Mouse (Mus musculus) MEL (cell line): ENCODE measurements around the gene Aes. TPM values are rescaled to one million over a fixed set of nuclear protein-coding genes. Genes with fewer than 3 reads are reported as not detected.
A peak's percentile ranks its signal among the peaks of the same experiment; 100 is the strongest.

Experiments used
- DNase-seq: peaks from one replicate; pipeline ENCODE4 v3.0.0; 2011; ENCODE audit warnings: low read depth, low spot score
- H3K27ac ChIP-seq: 2 replicates; pipeline ENCODE4 v1.5.1; 2012; ENCODE audit warnings: low read depth, mild to moderate bottlenecking, control low read depth, low read length, moderate library complexity; ENCODE audit not compliant: control insufficient read depth
- H3K27me3 ChIP-seq, 2 experiments: fragments of 150-350 bp in 1 of 2; sonication (generic) in 1 of 2; 2 replicates each; pipeline ENCODE4 v1.6.1; 2012; ENCODE audit warnings: low read length in 2 of 2, mild to moderate bottlenecking in 2 of 2, improper control_type of control experiment in 1 of 2, moderate library complexity in 1 of 2; ENCODE audit not compliant: insufficient read depth in 2 of 2, control insufficient read depth in 1 of 2
- H3K36me3 ChIP-seq, 2 experiments: 2 replicates each; pipeline ENCODE4 v1.6.1; 2012 to 2014; ENCODE audit warnings: low read length in 2 of 2, improper control_type of control experiment in 1 of 2, inconsistent platforms in 1 of 2, mild to moderate bottlenecking in 1 of 2; ENCODE audit not compliant: insufficient read depth in 2 of 2, control insufficient read depth in 1 of 2
- H3K4me1 ChIP-seq, 2 experiments: fragments of 150-350 bp in 1 of 2; sonication (generic) in 1 of 2; 2 replicates each; pipeline ENCODE4 v1.6.1; 2012; ENCODE audit warnings: low read length in 2 of 2, improper control_type of control experiment in 1 of 2, mild to moderate bottlenecking in 1 of 2; ENCODE audit not compliant: insufficient read depth in 2 of 2, control insufficient read depth in 1 of 2
- H3K4me3 ChIP-seq, 2 experiments: fragments of 150-350 bp in 1 of 2; sonication (generic) in 1 of 2; 2 replicates each; pipeline ENCODE4 v1.5.1; 2012; ENCODE audit warnings: low read depth in 2 of 2, low read length in 2 of 2, mild to moderate bottlenecking in 2 of 2, moderate library complexity in 2 of 2, control low read depth in 1 of 2, improper control_type of control experiment in 1 of 2; ENCODE audit not compliant: control insufficient read depth in 1 of 2, insufficient read depth in 1 of 2
- H3K79me2 ChIP-seq: 2 replicates; pipeline ENCODE4 v1.6.1; 2012; ENCODE audit warnings: mild to moderate bottlenecking, low read length, moderate library complexity; ENCODE audit not compliant: control insufficient read depth, poor library complexity, insufficient read depth
- H3K9ac ChIP-seq: 2 replicates; pipeline ENCODE4 v1.6.1; 2012; ENCODE audit warnings: low read depth, mild to moderate bottlenecking, control low read depth, low read length, moderate library complexity; ENCODE audit not compliant: control insufficient read depth, poor library complexity, severe bottlenecking
- H3K9me3 ChIP-seq: fragments of 150-350 bp; sonication (generic); replicated peaks from 2 replicates; pipeline ENCODE4 v1.6.1; 2012; ENCODE audit warnings: mild to moderate bottlenecking, low read length, improper control_type of control experiment, moderate library complexity; ENCODE audit not compliant: insufficient read depth
- BHLHE40 ChIP-seq: IDR thresholded peaks from 2 replicates; pipeline ENCODE4 v1.6.1; 2012; ENCODE audit warnings: low read depth, mild to moderate bottlenecking, inconsistent platforms, low read length, improper control_type of control experiment, borderline replicate concordance
- CHD1 ChIP-seq: IDR thresholded peaks from 2 replicates; pipeline ENCODE4 v1.6.1; 2012; ENCODE audit warnings: low read depth, mild to moderate bottlenecking, inconsistent platforms, low read length, improper control_type of control experiment
- CHD2 ChIP-seq: IDR thresholded peaks from 2 replicates; pipeline ENCODE4 v1.6.1; 2011; ENCODE audit warnings: low read length, improper control_type of control experiment
- CTCF ChIP-seq, 3 experiments: IDR thresholded peaks in 2 of 3; conservative IDR thresholded peaks in 1 of 3; 2 replicates each; pipeline ENCODE4 v1.5.1; 2011 to 2012; ENCODE audit warnings: low read length in 3 of 3, low read depth in 2 of 3, mild to moderate bottlenecking in 2 of 3, improper control_type of control experiment in 1 of 3, inconsistent platforms in 1 of 3, mixed read lengths in 1 of 3, moderate library complexity in 1 of 3; ENCODE audit not compliant: control insufficient read depth in 1 of 3, insufficient read depth in 1 of 3, poor library complexity in 1 of 3, severe bottlenecking in 1 of 3
- E2F4 ChIP-seq: IDR thresholded peaks from 2 replicates; pipeline ENCODE4 v1.6.1; 2011; ENCODE audit warnings: low read depth, low read length, improper control_type of control experiment, borderline replicate concordance
- ELF1 ChIP-seq: IDR thresholded peaks from 2 replicates; pipeline ENCODE4 v1.6.1; 2014; ENCODE audit warnings: low read depth, mild to moderate bottlenecking, inconsistent platforms, low read length, improper control_type of control experiment, moderate library complexity
- EP300 ChIP-seq, 2 experiments: IDR thresholded peaks; 2 replicates each; pipeline ENCODE4 v1.6.1; 2011; ENCODE audit warnings: improper control_type of control experiment in 2 of 2, low read length in 2 of 2, low read depth in 1 of 2, mild to moderate bottlenecking in 1 of 2
- GABPA ChIP-seq: IDR thresholded peaks from 2 replicates; pipeline ENCODE4 v1.6.1; 2012; ENCODE audit warnings: low read depth, mild to moderate bottlenecking, inconsistent platforms, low read length, improper control_type of control experiment, moderate library complexity
- GATA1 ChIP-seq: IDR thresholded peaks from 2 replicates; pipeline ENCODE4 v1.6.1; 2011; ENCODE audit warnings: low read depth, low read length, improper control_type of control experiment
- HCFC1 ChIP-seq: IDR thresholded peaks from 2 replicates; pipeline ENCODE4 v1.6.1; 2012; ENCODE audit warnings: low read depth, mild to moderate bottlenecking, inconsistent platforms, low read length, improper control_type of control experiment, moderate library complexity
- JUND ChIP-seq: IDR thresholded peaks from 2 replicates; pipeline ENCODE4 v1.6.1; 2011; ENCODE audit warnings: low read depth, mild to moderate bottlenecking, improper control_type of control experiment, low read length
- KAT2A ChIP-seq: conservative IDR thresholded peaks from 2 replicates; pipeline ENCODE4 v1.6.1; 2012; ENCODE audit warnings: low read depth, low read length, improper control_type of control experiment, inconsistent platforms
- MAX ChIP-seq: IDR thresholded peaks from 2 replicates; pipeline ENCODE4 v1.6.1; 2011; ENCODE audit warnings: low read length, improper control_type of control experiment
- MAZ ChIP-seq: IDR thresholded peaks from 2 replicates; pipeline ENCODE4 v1.6.1; 2012; ENCODE audit warnings: low read depth, mild to moderate bottlenecking, inconsistent platforms, low read length, improper control_type of control experiment
- MEF2A ChIP-seq: IDR thresholded peaks from 2 replicates; pipeline ENCODE4 v1.6.1; 2014; ENCODE audit warnings: low read depth, mild to moderate bottlenecking, inconsistent platforms, low read length, improper control_type of control experiment; ENCODE audit not compliant: poor library complexity, insufficient replicate concordance, severe bottlenecking; ENCODE audit errors: extremely low read depth
- MXI1 ChIP-seq: IDR thresholded peaks from 2 replicates; pipeline ENCODE4 v1.6.1; 2011; ENCODE audit warnings: mild to moderate bottlenecking, low read depth, low read length, improper control_type of control experiment
- MYB ChIP-seq: IDR thresholded peaks from 2 replicates; pipeline ENCODE4 v1.6.1; 2011; ENCODE audit warnings: mild to moderate bottlenecking, low read depth, low read length, improper control_type of control experiment
- NRF1 ChIP-seq: IDR thresholded peaks from 2 replicates; pipeline ENCODE4 v1.6.1; 2014; ENCODE audit warnings: low read depth, mild to moderate bottlenecking, inconsistent platforms, low read length, improper control_type of control experiment, moderate library complexity; ENCODE audit not compliant: poor library complexity, insufficient read depth, severe bottlenecking
- POLR2A ChIP-seq, 2 experiments: IDR thresholded peaks; 2 replicates each; pipeline ENCODE4 v1.6.1; 2011 to 2012; ENCODE audit warnings: low read length in 2 of 2, mild to moderate bottlenecking in 2 of 2, control low read depth in 1 of 2, improper control_type of control experiment in 1 of 2, low read depth in 1 of 2, moderate library complexity in 1 of 2; ENCODE audit not compliant: control insufficient read depth in 1 of 2, insufficient read depth in 1 of 2, poor library complexity in 1 of 2
- POLR2AphosphoS5 ChIP-seq: IDR thresholded peaks from 2 replicates; pipeline ENCODE4 v1.6.1; 2012; ENCODE audit warnings: low read depth, borderline replicate concordance, mild to moderate bottlenecking, inconsistent platforms, low read length, moderate library complexity, mixed read lengths
- RAD21 ChIP-seq: IDR thresholded peaks from 2 replicates; pipeline ENCODE4 v1.6.1; 2011; ENCODE audit warnings: mild to moderate bottlenecking, low read depth, low read length, improper control_type of control experiment
- RCOR1 ChIP-seq: IDR thresholded peaks from 2 replicates; pipeline ENCODE4 v1.6.1; 2012; ENCODE audit warnings: low read depth, mild to moderate bottlenecking, inconsistent platforms, low read length, improper control_type of control experiment
- SIN3A ChIP-seq: IDR thresholded peaks from 2 replicates; pipeline ENCODE4 v1.6.1; 2012; ENCODE audit warnings: low read length, improper control_type of control experiment, inconsistent platforms
- SMC3 ChIP-seq: IDR thresholded peaks from 2 replicates; pipeline ENCODE4 v1.6.1; 2011; ENCODE audit warnings: low read depth, low read length, improper control_type of control experiment
- TAL1 ChIP-seq: IDR thresholded peaks from 2 replicates; pipeline ENCODE4 v1.6.1; 2012; ENCODE audit warnings: mild to moderate bottlenecking, inconsistent platforms, low read length, moderate library complexity, mixed read lengths
- TBP ChIP-seq: IDR thresholded peaks from 2 replicates; pipeline ENCODE4 v1.8.0; 2011; ENCODE audit warnings: low read depth, low read length, improper control_type of control experiment
- USF1 ChIP-seq: IDR thresholded peaks from 2 replicates; pipeline ENCODE4 v1.6.1; 2014; ENCODE audit warnings: low read depth, mild to moderate bottlenecking, inconsistent platforms, low read length, improper control_type of control experiment, moderate library complexity
- ZC3H11A ChIP-seq: IDR thresholded peaks from 2 replicates; pipeline ENCODE4 v1.6.1; 2012; ENCODE audit warnings: low read depth, mild to moderate bottlenecking, inconsistent platforms, low read length, improper control_type of control experiment
- ZKSCAN1 ChIP-seq: IDR thresholded peaks from 2 replicates; pipeline ENCODE4 v1.6.1; 2012; ENCODE audit warnings: low read depth, mild to moderate bottlenecking, inconsistent platforms, low read length, improper control_type of control experiment, moderate library complexity
- ZMIZ1 ChIP-seq: IDR thresholded peaks from 2 replicates; pipeline ENCODE4 v1.6.1; 2012; ENCODE audit warnings: low read depth, mild to moderate bottlenecking, inconsistent platforms, low read length, improper control_type of control experiment, moderate library complexity
- ZNF384 ChIP-seq: IDR thresholded peaks from 2 replicates; pipeline ENCODE4 v1.6.1; 2012; ENCODE audit warnings: low read depth, mild to moderate bottlenecking, inconsistent platforms, low read length, improper control_type of control experiment
- polyA plus RNA-seq, 2 experiments: library from polyadenylated mRNA; stranded (reverse) in 1 of 2; unstranded in 1 of 2; fragments of >175 nt in 1 of 2; fragments of >200 nt in 1 of 2; gene quantifications; 2 replicates each; pipeline versions ENCODE4 v1.2.1 to v1.2.4; 2012; ENCODE audit warnings: low replicate concordance in 2 of 2, low read depth in 1 of 2; ENCODE audit not compliant: insufficient read length in 2 of 2, insufficient read depth in 1 of 2, missing spikeins in 1 of 2
- total RNA-seq: library from RNA; depleted of rRNA; stranded (reverse); fragments of 300-350 nt; gene quantifications from 2 replicates; pipeline ENCODE4 v1.2.3, GENCODE M21; 2012

The Aes gene
- total and polyA plus RNA-seq, 3 experiments: 197 to 355 TPM; not detected in 1

- no peak for TF ChIP-seq CHD1
- TF ChIP-seq ELF1: peak; percentile 50; the same call in 1 of the 2 replicates
- TF ChIP-seq NRF1: no peak
- TF ChIP-seq TAL1: no peak
- no peak for TF ChIP-seq ZKSCAN1
- TF ChIP-seq CTCF (IDR thresholded peaks at IDR 0.05 in 2 of 3, conservative IDR thresholded peaks at IDR 0.05 in 1 of 3; ENCODE audit: control insufficient read depth in 1 of 3, insufficient read depth in 1 of 3, low read depth in 2 of 3, low read length in 3 of 3, poor library complexity in 1 of 3, severe bottlenecking in 1 of 3): 0 out of 6 replicates have a peak, but pooled peaks of 1 of the 3 experiments have one; percentile 2
- TF ChIP-seq GATA1: no peak
- peak; percentile 85; the same call in 1 of the 2 replicates for TF ChIP-seq MAZ
- TF ChIP-seq MAX: no peak
- no peak for TF ChIP-seq GABPA
- no peak for TF ChIP-seq TBP
- peak; percentile 33 for TF ChIP-seq MXI1
- TF ChIP-seq JUND: no peak
These were observed 11.7 kb downstream of the Aes start (continued) for GRCm38 (mm10) chr10:81570831-81571500.

GRCm38 (mm10) chr10:81571501-81571876 lies 12.2 kb downstream of the Aes start:
- peak overlapping the region; percentile 57 for H3K27ac ChIP-seq
- H3K4me3 ChIP-seq: peak overlapping the region; percentile 69 to 79
- DNase-seq: peak; percentile 99
- no peaks in the 10 kb centered on the region; the same call in 1 of the 2 replicates for H3K79me2 ChIP-seq
- TF ChIP-seq MXI1 (peak; percentile 64), CHD2 (peak; percentile 68), EP300 (IDR thresholded peaks at IDR 0.05; ENCODE audit: low read depth in 1 of 2, low read length in 2 of 2) (peak in 1 of 2 experiments; percentile 38; a peak in 1 of 4 replicates), E2F4 (no peak), TBP (no peak), GATA1 (no peak), ZKSCAN1 (no peak), NRF1 (no peak), ZNF384 (no peak), MAZ (0 out of 2 replicates have a peak, but pooled peaks have one; percentile 56), KAT2A (peak; percentile 53; the same call in 1 of the 2 replicates), MYB (no peak), RAD21 (no peak), ZC3H11A (no peak), BHLHE40 (peak; percentile 97), USF1 (peak; percentile 61), ZMIZ1 (no peak), POLR2AphosphoS5 (no peak), SMC3 (no peak), HCFC1 (peak; percentile 74; the same call in 1 of the 2 replicates), CTCF (IDR thresholded peaks at IDR 0.05 in 2 of 3, conservative IDR thresholded peaks at IDR 0.05 in 1 of 3; ENCODE audit: control insufficient read depth in 1 of 3, insufficient read depth in 1 of 3, low read depth in 2 of 3, low read length in 3 of 3, poor library complexity in 1 of 3, severe bottlenecking in 1 of 3) (peak in 1 of 3 experiments; percentile 29; a peak in 2 of 6 replicates), RCOR1 (no peak), MAX (0 out of 2 replicates have a peak, but pooled peaks have one; percentile 54), SIN3A (peak; percentile 72), MEF2A (no peak), POLR2A (IDR thresholded peaks at IDR 0.05; ENCODE audit: control insufficient read depth in 1 of 2, insufficient read depth in 1 of 2, low read depth in 1 of 2, low read length in 2 of 2, poor library complexity in 1 of 2) (peak in 1 of 2 experiments; percentile 30; a peak in 2 of 4 replicates)
- H3K9ac ChIP-seq: peak overlapping the region; percentile 68
- peaks cover 3 to 30% of the 10 kb centered on the region in 2 experiments; a peak in 3 of 4 replicates for H3K4me1 ChIP-seq
- peaks cover 0 to 12% of the 10 kb centered on the region in 2 experiments; a peak in 2 of 4 replicates for H3K36me3 ChIP-seq
- H3K27me3 ChIP-seq: no peaks in the 10 kb centered on the region
- H3K9me3 ChIP-seq: no peaks in the 10 kb centered on the region
